Mouse (Mus musculus): ENCODE results near the gene Bysl.

The Bysl gene

DNA sequence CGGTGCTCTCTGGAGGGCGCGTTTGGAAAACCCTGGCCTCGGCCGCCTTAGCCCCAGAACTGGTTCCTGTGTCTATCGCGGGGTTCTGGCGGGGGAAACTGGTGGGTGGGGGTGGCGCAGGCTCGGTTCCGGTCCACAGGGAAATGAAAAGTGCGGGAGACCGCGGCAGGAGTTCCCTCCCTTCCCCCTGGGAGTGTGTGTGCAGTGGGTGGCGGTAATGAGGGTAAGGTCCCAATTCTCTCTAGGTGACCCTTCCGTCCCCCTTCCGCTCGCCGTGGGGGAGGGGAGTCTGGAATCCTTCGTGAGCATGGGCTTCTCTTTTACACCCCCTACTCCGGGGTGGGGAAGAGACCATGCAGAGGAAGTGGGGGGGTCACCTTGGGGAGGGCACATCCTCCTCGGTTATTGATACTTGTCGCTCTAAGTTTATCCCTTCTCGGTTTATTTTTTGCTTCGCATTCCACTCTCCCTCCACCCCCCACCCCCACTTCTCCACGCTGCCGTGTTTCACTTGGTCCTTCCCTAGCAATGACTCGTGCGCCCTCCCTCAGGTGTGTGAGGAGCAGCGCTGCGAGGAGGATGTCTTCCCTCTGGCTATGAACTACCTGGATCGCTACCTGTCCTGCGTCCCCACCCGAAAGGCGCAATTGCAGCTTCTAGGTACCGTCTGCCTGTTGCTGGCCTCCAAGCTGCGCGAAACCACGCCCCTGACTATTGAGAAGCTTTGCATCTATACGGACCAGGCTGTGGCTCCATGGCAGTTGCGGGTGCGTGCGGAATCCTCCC lies 16.9 kb downstream of the Bysl start:
- peak; percentile 50 for DNase-seq (ENCODE audit: low spot score)

DNA sequence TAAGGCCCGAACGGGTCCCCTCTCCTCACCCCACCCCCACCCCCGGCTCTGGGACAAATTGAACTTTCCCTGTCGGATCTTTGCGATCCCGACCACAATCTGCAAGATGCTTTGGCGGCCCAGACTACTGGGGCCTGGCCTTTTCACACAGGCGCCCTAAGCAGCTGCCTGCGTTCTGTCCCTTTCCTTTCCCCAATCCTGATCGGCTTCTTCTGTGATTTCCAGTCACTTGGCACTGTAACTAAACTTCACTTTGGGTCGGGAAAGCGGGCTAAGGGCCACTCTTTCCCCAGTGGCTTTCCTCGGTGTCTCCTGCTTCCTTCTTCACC lies 17.5 kb downstream of the Bysl start:
- DNase-seq (ENCODE audit: low spot score), result no peak

DNA sequence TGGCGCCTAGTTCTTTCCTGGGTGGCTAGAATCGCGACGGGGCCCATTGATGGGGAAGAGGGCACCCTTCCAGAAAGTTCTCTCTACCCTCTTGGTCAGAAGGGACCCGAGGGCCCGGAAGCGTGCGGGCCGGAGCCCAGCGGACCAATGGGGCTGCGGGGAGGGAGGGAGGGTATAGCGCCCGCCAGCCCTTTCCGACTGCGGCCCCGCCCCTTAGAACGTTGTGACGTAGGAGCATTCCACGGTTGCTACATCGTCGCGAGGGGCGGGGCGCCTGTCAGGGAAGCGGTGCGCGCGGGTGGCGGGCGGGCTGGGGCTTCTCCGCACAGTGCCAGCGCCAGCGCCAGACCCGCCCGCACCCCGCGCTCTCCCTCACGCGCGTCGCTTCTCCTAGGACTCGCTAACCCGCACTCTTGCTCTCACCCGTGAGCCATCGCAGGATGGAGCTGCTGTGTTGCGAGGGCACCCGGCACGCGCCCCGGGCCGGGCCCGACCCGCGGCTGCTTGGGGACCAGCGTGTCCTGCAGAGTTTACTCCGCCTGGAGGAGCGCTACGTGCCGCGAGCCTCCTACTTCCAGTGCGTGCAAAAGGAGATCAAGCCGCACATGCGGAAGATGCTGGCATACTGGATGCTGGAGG lies 18.0 kb downstream of the Bysl start:
- peak; percentile 96 for DNase-seq (ENCODE audit: low spot score)

DNA sequence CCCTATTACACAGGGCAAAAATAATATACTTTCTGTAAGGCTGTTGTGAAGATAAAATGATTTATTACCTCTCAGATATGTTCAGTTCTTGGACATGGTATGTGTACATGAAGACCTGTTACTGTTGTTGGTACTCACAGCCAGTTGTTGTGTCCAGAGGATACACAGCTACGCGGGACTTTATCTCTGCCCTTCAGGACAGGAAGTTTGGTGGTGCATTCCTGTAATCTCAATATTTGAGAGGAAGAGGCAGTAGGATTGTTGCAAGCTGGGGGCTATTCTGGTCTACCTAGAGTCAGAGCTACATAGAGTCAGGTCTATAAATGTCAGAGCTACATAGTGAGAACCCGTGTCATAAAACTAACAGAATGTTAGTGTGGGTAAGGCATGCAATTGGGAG lies 20.2 kb downstream of the Bysl start:
- no peak for DNase-seq (ENCODE audit: low spot score)

DNA sequence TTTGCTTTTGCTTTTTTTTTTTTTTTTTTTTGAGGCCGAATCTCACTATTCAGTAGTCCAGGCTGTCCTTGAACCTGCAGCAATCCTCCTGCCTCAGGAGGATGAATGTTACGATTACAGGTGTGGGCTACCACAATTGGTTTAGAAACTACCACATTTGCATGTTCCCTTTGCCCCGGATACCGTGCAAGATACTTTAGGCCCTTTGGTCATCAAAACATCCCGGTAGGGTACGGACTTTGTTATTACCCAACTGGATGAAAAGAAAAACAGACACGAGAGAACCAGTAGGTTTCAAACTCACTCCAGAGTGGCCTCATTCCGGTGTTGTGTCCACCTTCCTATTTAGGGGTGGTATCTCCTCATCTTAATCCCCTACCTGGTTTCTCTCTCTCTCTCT lies 22.8 kb downstream of the Bysl start:
- no peak for DNase-seq (ENCODE audit: low spot score)

DNA sequence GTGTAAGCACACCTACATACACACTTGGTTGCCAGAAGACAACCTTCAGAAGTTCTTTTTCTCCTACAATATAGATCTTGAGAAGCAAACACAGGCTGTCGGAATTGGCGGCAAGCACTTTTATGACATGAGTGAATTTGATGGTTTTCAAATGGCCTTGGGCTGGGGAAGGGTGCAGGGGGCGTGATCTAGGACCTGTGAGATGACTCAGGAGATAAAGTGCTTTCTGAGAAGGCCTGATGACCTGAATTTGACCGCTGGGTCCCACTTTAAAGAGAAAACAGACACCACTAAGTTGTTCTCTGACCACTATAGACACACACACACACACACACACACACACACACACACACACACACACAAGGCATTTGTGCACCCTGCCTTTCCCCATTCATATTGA lies 30.3 kb downstream of the Bysl start:
- DNase-seq (ENCODE audit: low spot score), result no peak

DNA sequence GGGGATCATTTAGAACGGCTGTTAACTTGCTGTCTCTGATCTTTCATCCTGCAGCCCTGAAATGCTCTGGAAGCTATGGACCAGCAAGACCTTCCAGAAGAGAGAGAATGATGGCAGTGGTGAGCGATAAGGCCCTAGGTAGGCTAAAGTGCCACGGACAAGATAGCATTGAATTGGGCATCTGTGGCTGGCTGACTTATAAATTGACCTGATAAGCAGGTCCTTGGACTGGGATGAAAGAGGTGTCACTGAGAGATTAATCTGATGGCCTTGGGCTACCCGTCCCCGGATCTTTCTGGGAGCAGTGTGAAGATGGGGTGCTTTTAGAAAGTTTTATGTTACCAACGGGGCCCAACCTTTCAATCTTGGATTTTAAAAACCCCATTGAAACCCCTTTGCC lies 32.6 kb downstream of the Bysl start:
- no peak for DNase-seq (ENCODE audit: low spot score)

DNA sequence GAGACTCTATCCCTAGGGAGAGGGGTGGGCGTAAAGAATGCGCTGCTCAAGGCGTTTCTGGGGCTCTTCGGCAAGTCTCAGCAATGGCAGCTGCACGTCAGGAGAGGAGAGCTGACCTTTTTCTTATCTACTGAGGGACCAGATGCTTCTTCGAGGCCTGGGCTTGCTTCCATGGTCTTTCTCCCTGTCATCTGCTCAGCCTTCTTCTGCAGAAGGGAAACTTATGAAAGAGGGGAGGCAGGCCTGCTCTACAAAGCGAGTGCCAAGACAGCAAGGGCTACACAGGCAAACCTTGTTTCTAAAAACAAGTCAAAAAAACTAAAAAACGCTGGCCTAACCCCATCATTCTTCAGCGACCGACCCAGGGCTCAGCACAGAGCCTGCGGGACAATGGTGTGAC lies 36.5 kb downstream of the Bysl start:
- no peak for DNase-seq (ENCODE audit: low spot score)

DNA sequence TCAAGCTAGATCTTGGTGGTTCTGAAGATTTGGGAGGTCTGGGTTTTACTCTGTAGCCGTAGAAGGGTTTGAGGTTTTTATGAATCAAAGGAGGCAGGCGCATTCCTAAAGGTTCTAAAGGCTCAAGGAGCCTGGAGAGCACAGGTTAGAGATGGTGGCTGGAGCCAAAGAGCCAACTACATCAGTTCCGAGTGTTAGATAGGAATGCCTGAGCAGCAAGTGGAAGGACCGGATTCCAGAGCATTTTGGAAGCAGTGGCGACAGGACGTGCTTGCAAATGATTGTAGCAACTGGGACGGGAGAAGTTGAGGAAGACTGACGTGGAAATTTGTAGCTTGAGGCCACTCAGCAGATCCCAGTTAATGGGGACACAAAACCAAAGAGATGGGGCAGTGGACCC lies 37.3 kb downstream of the Bysl start:
- DNase-seq (ENCODE audit: low spot score), result no peak

DNA sequence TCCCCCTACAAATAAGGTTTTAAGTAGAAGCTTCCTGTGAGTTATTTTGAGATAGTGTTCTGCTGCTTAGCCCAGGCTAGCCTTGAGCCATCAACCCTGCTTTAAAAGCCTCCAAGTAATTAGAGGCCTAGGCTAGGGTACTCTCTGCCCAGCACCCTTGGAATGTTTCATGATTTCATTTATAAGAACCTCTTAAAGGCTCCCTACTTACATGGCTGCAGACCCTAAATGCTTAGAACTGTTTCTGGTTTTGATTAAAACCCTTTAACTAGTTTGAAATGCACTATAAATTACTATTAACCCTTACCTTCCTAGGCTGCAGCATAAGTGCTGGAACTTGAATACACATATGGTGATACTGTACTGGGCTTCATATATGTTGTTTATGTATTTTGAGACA lies 38.9 kb downstream of the Bysl start:
- no peak for DNase-seq (ENCODE audit: low spot score)

DNA sequence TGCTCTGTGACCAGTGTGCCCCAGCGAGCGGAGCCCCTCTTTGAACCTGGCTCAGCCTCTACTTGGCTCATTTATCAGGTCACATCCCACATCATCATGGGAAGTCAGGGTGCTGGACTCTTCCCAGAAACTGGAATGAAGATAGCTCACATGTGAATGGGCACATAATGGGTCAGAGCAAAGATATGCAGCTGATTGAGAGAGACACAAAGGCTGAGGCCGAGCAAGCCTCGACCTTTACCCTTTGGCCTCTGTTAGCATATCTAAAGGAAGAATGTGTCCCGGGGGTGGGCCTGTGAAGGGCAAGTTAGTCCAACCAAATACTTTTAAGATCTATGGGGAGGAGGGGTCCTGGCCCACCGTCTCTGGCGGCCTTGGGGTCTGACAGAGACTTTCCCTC lies 39.7 kb downstream of the Bysl start:
- peak; percentile 5 for DNase-seq (ENCODE audit: low spot score)

DNA sequence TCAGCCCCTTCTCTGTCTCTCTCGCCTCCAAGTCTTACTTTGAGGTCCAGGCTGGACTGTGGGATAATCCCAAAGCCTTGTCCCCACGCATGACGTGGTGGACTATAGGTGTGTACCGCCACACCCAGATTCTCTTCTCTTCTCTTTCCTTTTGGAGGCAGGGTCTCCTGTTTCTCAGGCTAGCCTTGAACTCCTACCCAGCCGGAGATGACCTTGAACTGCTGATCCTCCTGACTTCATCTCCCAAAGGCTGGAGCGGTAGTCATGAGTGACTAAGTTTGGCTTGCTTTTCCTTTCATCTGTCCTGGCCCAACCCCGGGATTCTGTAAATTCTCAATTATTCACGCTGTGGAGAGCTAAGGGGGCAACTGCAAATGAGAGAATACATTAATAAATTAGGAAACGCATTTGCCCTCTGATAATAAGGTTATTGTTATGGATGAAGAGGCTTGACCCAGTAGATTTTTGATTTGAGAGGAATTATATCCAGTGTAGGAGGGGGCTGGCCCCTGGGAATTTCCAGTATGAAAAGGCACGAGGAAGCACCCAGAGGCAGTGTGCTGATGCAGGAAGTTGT lies 42.3 kb downstream of the Bysl start:
- no peak for DNase-seq (ENCODE audit: low spot score)

DNA sequence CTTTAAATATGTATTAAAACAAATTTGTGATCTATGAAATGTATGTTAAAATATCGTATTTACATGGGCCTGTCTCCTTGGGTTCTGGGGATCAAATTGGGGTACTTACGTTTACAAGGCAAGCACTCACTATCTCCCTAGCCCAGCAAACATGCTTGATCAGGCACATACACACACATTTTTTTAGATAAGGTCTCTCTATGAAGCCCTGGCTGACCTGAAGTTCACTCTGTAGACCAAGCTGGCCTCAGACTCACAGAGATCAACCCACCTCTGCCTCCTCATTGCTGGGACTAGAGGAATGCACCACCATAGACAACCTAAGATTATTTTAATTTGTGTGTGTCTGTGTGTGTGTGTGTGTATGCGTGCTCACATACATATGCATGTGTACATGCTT lies 42.9 kb downstream of the Bysl start:
- DNase-seq (ENCODE audit: low spot score), result no peak

DNA sequence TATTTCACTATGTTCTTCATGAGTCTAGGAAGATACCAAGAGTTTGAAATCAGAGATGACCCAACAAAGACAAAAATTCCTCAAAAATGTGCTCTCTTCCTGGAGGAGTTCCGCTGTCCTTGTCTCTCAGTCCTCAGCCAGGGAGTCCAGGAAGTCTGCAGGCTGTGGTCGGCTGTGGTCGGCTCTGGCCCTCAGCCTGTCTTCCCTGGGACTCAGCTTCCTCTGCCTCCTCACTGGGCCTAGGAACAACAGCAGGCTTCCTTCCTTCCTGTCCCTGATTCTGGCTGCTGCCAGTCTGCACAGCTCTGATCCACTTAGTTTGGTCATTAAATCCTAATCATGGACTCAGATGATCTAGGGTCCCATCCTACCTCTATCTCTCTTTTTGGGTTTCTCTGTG lies 44.0 kb downstream of the Bysl start:
- no peak for DNase-seq (ENCODE audit: low spot score)

DNA sequence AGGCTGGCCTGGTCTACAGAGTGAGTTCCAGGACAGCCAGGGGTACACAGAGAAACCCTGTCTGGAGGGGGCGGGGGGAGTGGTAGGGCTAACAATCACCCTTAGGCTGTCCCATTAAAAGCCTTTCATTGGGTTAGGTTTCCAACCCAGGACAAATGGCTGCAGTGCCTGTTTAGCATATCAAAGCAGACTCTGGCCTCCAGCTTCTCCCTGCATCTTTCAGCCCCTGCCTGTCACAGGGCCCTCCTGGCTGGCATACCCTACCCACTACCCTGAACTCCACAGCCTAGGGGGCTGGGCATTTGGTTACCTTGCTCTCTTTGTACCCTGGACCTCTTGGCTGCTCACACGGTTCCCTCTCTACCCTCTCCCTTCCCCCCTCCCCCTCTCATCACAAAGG lies 45.2 kb downstream of the Bysl start:
- DNase-seq (ENCODE audit: low spot score), result no peak

DNA sequence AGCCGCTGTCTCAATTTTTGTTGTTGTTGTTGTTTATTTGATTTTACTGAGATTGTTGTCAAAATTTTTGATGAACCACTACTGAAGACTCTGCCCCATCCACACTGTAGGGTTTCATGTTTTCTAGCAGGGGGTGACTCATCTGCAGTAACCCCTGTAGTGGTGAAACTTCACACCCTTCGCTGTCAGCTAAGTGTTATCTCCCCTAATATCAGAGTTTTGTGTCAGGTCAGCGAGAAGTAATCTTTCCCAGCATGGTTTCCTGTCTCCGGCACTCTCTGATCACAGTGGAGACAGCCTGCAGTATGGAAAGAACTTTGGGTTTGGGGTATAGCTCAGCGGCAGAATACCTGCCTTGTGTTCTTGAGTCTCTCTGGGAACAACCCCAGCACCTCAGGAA lies 46.7 kb downstream of the Bysl start:
- DNase-seq (ENCODE audit: low spot score), result no peak

DNA sequence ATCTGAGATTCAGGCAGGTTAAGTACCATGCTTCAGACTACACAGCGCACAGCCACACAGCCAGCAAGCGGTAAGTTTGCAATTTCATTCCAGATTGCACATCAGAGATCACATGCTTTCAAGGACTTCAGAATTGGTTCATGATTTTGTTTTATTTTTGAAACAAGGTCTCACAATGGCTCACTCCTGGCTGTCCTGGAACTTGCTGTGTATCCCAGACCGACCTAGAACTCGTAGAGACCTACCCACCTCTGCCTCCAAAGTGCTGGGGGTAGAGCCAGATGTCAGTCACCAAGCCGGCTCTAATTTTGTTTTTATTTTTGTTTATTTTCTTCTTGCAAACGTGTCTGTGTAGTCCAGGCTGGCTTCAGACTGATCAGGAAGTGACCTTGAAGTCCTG lies 48.4 kb downstream of the Bysl start:
- no peak for DNase-seq (ENCODE audit: low spot score)

DNA sequence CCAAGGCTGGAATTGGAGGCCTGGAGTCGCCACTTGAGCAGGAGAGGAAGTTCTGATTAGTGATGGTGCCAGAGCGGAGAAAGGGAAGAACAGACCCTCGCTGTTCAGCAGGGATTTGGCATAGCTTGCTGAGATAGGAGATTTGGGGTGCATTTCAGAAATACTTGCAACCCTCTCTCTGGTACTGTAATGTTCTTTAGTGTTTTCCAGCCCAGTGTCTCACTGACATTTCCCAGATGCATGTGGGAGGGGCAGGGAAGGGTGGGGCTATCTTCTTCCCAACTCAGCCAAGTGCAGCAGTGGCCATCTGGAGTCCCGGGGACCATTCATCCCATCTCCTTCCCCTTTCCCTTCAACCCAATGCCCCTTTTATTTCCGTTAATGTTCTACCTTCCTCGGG lies 51.6 kb downstream of the Bysl start:
- no peak for DNase-seq (ENCODE audit: low spot score)

DNA sequence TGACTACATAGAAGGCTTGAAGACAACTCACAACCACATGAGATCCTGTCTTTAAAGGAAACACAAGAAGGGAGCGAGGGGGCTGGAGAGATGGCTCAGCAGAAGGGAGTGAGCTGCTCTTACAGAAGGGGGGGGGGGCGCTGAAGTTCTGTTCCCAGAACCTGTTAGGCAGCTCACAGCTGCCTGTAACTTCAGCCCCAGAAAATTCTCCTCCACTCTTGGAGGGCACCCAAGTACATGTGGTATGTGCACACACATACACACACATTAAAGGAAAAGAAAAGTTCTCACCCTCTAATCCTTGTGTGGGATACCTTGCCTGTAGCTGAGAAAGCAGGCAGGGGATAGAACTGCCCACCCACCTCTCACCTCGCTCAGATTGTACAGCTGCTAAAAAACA lies 54.1 kb downstream of the Bysl start:
- no peak for DNase-seq (ENCODE audit: low spot score)

DNA sequence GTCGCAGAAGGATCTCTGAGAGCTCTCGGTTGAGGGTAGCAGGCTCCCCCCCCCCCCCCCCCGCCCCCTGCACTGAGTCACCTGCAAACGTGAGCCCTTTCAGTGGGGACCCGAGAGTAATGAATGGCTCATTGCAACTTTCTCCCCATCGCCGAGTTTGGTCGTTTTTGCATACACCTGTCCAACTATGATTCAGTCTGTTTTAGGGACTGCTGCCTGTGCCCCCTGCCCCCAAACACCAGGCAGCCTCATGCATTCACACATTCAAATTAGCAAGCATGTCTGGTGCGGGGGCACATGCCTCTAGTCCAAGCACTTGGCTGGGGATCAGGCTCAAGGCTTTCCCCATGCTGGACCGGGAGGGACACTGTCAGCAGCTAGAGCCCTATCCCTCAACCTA lies 56.7 kb downstream of the Bysl start:
- no peak for DNase-seq (ENCODE audit: low spot score)

DNA sequence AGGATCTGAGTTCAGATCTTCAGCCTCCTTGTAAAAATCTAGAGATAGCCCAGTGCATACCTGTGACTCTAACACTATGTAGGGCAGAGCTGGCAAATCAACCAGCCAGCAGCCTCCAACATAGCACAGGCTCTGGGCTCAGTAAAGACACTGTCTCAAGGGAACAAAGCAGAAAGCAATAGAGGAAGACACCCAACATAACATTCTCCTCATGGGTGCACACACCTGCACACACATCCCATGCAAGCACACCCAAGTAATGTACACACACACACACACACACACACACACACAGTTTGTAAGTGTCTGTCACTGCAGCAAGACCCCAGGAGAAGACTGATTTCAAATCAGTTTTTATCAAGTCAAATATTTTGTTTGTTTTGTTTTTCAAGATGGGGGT lies 58.3 kb downstream of the Bysl start:
- DNase-seq (ENCODE audit: low spot score), result no peak

DNA sequence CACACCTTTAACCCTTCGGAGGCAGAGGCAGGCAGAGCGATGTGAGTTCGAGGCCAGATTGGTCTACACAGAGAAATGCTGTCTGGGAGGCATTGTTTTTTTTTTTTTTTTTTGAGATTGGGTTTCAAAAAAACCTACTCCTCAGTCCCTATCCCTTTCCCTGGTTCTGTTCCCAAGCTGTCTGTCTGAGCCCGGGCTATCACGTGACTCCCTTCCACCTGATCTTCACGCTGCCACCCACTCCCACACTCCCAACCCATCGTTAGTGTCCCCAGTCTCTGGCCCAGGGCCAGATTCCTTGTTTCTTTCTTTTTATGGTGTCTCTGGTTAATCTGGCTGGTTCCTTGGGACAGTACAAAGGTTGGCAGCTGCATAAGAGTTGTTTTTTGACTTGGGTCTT lies 60.2 kb downstream of the Bysl start:
- DNase-seq (ENCODE audit: low spot score), result no peak

Data from retina, embryonic 14.5 days (tissue).